Mouse (Mus musculus): ENCODE data around the gene Sap18b. TPM values are rescaled to one million over a fixed set of nuclear protein-coding genes. Genes with fewer than 3 reads are reported as not detected.

Sap18b gene
- total and polyA plus RNA-seq, 2 experiments from 2014 or later: 67.4 to 305 TPM

DNA sequence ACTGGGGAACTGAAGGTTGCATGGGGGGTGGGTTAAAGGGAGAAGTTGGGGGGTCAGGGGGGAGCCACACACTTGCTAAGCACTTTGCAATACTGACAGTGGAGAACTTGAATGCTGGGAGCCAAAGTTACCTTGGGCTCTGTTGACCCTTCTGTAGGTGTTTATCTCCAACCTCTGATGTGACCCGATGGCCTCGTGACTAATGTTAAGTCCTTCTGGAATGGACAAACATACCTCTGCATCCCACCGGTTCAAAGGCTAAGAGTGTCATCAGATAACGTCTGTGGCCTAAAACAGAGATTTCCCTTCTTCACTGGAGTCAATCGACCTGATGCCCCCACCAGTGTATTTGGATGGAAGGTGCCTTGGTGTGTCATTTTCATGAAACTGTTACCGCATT lies 3.9 kb upstream of the Sap18b start:
- WGBS: 94% methylated on average over 6 of the region's 6 CpGs
- Histone ChIP-seq H3K36me3 (ENCODE audit: insufficient read depth) (no peaks in the 10 kb centered on the region), H3K9ac (no peak overlapping the region), H3K27me3 (ENCODE audit: insufficient read depth, low read length) (no peaks in the 10 kb centered on the region), H3K4me3 (ENCODE audit: low read depth, low read length) (no peak overlapping the region), H3K27ac (ENCODE audit: low read depth, low read length) (no peak overlapping the region), H3K4me1 (ENCODE audit: insufficient read depth) (no peaks in the 10 kb centered on the region), H3K9me3 (ENCODE audit: low read length) (no peaks in the 10 kb centered on the region), H3K4me2 (ENCODE audit: low read depth) (no peak overlapping the region)
- DNase-seq (no peak), ATAC-seq (no peak)
- no peak for TF ChIP-seq CTCF (IDR thresholded peaks at IDR 0.05; ENCODE audit: low read depth)

DNA sequence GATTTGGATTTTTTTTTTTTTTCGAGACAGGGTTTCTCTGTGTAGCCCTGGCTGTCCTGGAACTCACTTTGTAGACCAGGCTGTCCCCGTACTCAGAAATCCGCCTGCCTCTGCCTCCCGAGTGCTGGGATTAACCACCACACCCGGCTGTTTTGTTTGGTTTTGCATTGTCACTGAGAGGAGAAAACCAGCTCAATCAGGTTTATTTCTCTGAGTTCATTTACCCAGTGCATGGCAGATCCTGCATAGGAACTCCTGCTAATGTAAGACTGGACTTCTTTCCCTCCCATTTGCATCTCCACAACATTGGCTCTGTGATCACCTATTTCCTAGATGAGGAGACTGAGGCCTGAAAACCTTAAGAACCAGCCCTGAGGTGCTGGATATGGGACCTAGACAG lies 3.0 kb upstream of the Sap18b start:
- Histone ChIP-seq H3K27ac (ENCODE audit: low read depth, low read length) (no peak overlapping the region), H3K27me3 (ENCODE audit: insufficient read depth, low read length) (no peaks in the 10 kb centered on the region), H3K4me2 (ENCODE audit: low read depth) (no peak overlapping the region), H3K36me3 (ENCODE audit: insufficient read depth) (no peaks in the 10 kb centered on the region), H3K4me3 (ENCODE audit: low read depth, low read length) (no peak overlapping the region), H3K9me3 (ENCODE audit: low read length) (no peaks in the 10 kb centered on the region), H3K9ac (no peak overlapping the region), H3K4me1 (ENCODE audit: insufficient read depth) (no peaks in the 10 kb centered on the region)
- no peak for TF ChIP-seq CTCF (IDR thresholded peaks at IDR 0.05; ENCODE audit: low read depth)
- DNase-seq (no peak), ATAC-seq (no peak)
- WGBS: 85% methylated on average over 5 of the region's 5 CpGs

DNA sequence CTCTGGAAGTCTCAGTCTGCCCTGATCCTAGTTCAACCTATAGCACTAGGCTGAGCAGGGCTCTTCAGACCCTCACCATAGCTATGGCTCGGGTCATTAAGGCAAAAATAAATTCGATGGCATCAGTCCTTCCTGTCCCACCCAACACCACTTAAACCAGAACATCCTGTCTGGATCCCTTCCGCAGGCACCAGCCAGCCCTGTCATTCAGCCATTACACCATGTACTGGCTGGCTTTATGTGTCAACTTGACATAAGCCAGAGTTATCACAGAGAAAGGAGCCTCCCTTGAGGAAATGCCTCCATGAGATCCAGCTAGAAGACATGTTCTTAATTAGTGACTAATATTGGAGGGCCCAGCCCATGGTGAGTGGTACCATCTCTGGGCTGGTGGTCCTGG lies 2.4 kb upstream of the Sap18b start:
- Histone ChIP-seq H3K4me3 (ENCODE audit: low read depth, low read length) (no peak overlapping the region), H3K27me3 (ENCODE audit: insufficient read depth, low read length) (no peaks in the 10 kb centered on the region), H3K36me3 (ENCODE audit: insufficient read depth) (no peaks in the 10 kb centered on the region), H3K27ac (ENCODE audit: low read depth, low read length) (no peak overlapping the region), H3K9ac (no peak overlapping the region), H3K4me2 (ENCODE audit: low read depth) (no peak overlapping the region), H3K9me3 (ENCODE audit: low read length) (no peaks in the 10 kb centered on the region), H3K4me1 (ENCODE audit: insufficient read depth) (no peaks in the 10 kb centered on the region)
- 85% methylated on average over 3 of the region's 3 CpGs for WGBS
- TF ChIP-seq CTCF (IDR thresholded peaks at IDR 0.05; ENCODE audit: low read depth): no peak
- DNase-seq (no peak), ATAC-seq (no peak)

DNA sequence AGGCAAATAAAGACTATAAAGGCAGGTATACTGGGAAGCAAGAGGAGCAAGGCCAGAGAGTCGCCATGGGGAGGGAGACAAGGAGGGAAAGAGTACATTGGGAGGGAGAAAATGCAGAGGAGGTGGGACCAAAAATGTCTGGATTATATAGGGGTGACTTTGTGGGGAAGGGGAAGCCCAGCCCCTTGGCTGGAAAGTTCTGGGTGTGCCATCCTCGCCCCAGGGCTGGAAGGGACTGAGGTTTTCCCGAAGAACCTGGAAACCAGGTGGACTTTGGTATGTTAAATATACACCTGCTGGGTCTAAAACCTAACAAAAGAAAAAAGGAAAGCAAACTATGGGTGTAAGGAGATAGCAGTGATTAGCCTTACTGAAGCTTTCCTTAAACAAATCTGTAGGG lies 5.0 kb downstream of the Sap18b start:
- DNase-seq (no peak), ATAC-seq (no peak)
- 71% methylated on average over 3 of the region's 3 CpGs for WGBS

DNA sequence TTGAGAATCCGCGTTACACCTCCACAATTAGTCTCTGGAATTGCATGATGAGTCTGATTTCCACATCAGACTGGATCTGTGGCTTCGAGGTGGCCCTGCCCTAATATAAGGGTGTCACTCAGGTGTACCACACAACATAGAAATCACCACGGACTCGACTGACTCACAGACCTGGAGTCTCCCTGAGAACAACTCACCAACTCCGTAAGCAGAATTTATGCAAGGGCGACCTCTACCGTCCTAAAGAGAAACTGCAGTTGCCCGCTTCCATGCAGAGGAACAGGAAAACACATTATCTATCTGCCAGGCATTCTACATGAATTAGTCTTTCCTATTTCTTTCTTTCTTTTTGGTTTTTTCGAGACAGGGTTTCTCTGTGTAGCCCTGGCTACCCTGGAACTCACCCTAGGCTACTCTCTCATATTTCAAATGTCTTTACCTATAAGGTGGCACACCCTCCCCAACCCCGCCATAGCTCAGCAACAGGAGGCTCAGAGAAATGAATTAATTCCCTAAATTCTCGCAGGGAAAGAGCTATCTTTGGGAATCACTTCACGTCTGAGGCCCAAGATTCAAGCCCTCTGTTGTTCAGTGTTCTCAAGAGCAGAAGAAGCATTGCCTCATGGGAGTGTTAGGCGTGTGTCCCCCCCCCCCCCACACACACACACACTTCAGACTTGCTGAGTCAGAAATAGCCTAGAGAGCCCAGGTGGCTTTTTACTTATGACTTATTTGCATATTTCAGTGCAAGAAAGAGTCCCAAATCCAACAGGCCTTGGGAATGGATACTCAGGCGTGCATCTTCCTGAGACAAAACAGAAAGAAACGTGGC lies 7.7 kb downstream of the Sap18b start:
- DNase-seq: peak; percentile 93
- Histone ChIP-seq H3K27ac (ENCODE audit: low read depth, low read length) (peak overlapping the region; percentile 67), H3K9me3 (ENCODE audit: low read length) (no peaks in the 10 kb centered on the region), H3K36me3 (ENCODE audit: insufficient read depth) (peaks cover 7% of the 10 kb centered on the region; the same call in 1 of the 2 replicates), H3K4me2 (ENCODE audit: low read depth) (peak overlapping the region; percentile 45), H3K4me1 (ENCODE audit: insufficient read depth) (0 out of 2 replicates have a peak, but pooled peaks cover 7% of the 10 kb centered on the region), H3K4me3 (ENCODE audit: low read depth, low read length) (peak overlapping the region; percentile 25), H3K9ac (peak overlapping the region; percentile 36; the same call in 1 of the 2 replicates), H3K27me3 (ENCODE audit: insufficient read depth, low read length) (no peaks in the 10 kb centered on the region)
- 16% methylated on average over 16 of the region's 16 CpGs for WGBS
- peak; percentile 95 for TF ChIP-seq CTCF (IDR thresholded peaks at IDR 0.05; ENCODE audit: low read depth)
- peak; percentile 83 for ATAC-seq

More for the DNA sequence above, 5.0 kb downstream of the Sap18b start:
- Histone ChIP-seq H3K4me1 (ENCODE audit: insufficient read depth) (0 out of 2 replicates have a peak, but pooled peaks cover 7% of the 10 kb centered on the region), H3K9me3 (ENCODE audit: low read length) (no peaks in the 10 kb centered on the region), H3K9ac (no peak overlapping the region), H3K27me3 (ENCODE audit: insufficient read depth, low read length) (no peaks in the 10 kb centered on the region), H3K4me2 (ENCODE audit: low read depth) (no peak overlapping the region), H3K27ac (ENCODE audit: low read depth, low read length) (no peak overlapping the region), H3K36me3 (ENCODE audit: insufficient read depth) (no peaks in the 10 kb centered on the region), H3K4me3 (ENCODE audit: low read depth, low read length) (no peak overlapping the region)
- TF ChIP-seq CTCF (IDR thresholded peaks at IDR 0.05; ENCODE audit: low read depth): no peak

DNA sequence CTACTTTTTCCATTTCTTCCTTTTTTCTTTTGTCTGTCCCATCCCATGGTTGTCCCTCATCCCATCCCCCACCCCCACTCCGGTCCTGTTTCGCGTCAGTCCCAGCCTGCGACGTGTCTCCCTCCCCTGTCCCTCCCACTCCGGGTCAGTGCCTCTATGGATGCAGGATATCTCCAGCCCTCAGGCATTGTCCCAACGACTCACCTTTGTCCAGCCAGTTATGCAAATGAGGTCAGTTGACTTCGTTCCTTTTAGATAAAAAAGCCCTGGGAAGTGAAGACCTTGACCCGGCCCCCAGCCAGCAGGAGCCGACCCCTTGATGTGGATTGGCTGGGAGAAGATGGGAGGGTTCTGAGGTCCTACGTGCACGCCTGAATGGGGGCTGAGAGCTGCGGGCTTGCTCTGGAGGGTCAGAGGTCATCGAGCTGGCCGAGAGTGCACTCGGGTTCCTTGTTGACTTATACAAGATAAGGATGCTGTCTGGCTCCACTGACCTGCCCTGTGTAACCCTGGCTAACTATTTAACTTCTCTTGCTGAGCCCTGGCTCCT lies 8.4 kb downstream of the Sap18b start:
- Histone ChIP-seq H3K4me3 (ENCODE audit: low read depth, low read length) (peak overlapping the region; percentile 25), H3K9me3 (ENCODE audit: low read length) (no peaks in the 10 kb centered on the region), H3K4me2 (ENCODE audit: low read depth) (peak overlapping the region; percentile 45), H3K4me1 (ENCODE audit: insufficient read depth) (0 out of 2 replicates have a peak, but pooled peaks cover 7% of the 10 kb centered on the region), H3K9ac (peak overlapping the region; percentile 36), H3K36me3 (ENCODE audit: insufficient read depth) (peaks cover 7% of the 10 kb centered on the region; the same call in 1 of the 2 replicates), H3K27me3 (ENCODE audit: insufficient read depth, low read length) (no peaks in the 10 kb centered on the region), H3K27ac (ENCODE audit: low read depth, low read length) (no peak overlapping the region)
- DNase-seq: peak; percentile 24
- no peak for TF ChIP-seq CTCF (IDR thresholded peaks at IDR 0.05; ENCODE audit: low read depth)
- ATAC-seq: peak; percentile 21; the same call in 1 of the 2 replicates
- WGBS: 1% methylated on average over 16 of the region's 16 CpGs

DNA sequence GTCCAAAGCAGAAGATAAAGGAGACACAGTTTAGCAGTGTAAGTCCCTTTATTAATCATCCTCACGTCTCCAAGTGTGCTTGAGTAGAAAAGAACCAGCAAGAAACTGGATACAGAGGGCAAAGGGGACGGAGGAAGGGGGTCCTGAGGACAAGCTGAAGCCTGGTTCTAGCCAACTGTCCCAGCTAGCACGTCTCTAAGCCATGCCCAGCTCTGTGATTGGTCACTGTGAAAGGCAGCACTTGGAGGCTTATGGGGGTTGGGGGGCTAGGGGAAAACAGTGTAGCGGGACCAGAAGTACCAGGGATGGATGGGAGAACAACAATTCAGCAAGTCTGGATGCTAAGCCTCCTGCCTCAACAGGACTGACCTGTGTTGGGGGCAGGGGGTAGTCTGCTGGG lies 10.7 kb downstream of the Sap18b start:
- DNase-seq: no peak
- H3K4me1 ChIP-seq (ENCODE audit: insufficient read depth): 0 out of 2 replicates have a peak, but pooled peaks cover 7% of the 10 kb centered on the region
- no peak overlapping the region for H3K27ac ChIP-seq (ENCODE audit: low read depth, low read length)
- no peak for TF ChIP-seq CTCF (IDR thresholded peaks at IDR 0.05; ENCODE audit: low read depth)
- H3K9ac ChIP-seq: no peak overlapping the region
- no peak overlapping the region for H3K4me2 ChIP-seq (ENCODE audit: low read depth)
- H3K36me3 ChIP-seq (ENCODE audit: insufficient read depth): peaks cover 21% of the 10 kb centered on the region
- no peak for ATAC-seq
- 81% methylated on average over 4 of the region's 4 CpGs for WGBS
- no peaks in the 10 kb centered on the region for H3K9me3 ChIP-seq (ENCODE audit: low read length)
- no peaks in the 10 kb centered on the region for H3K27me3 ChIP-seq (ENCODE audit: insufficient read depth, low read length)
- H3K4me3 ChIP-seq (ENCODE audit: low read depth, low read length): no peak overlapping the region

Measured in forebrain, postnatal 0 days (tissue).